Mouse (Mus musculus) limb, embryonic 13.5 days (tissue): ENCODE measurements around the gene Sox5. TPM values are rescaled to one million over a fixed set of nuclear protein-coding genes. Genes with fewer than 3 reads are reported as not detected.

ENCODE experiments used
- ATAC-seq: fragments of 200-750 bp; cut with Nextera tagmentation; 2 replicates; pipeline ENCODE4 v1.8.0; 2017; ENCODE audit warnings: low read depth, moderate number of reproducible peaks, moderate TSS enrichment; ENCODE audit not compliant: low FRiP score
- H3K27ac ChIP-seq: fragments of 300-500 bp; sonication (generic); 2 replicates; pipeline ENCODE4 v1.5.1; 2015; ENCODE audit warnings: inconsistent platforms, mild to moderate bottlenecking, moderate library complexity
- H3K27me3 ChIP-seq: fragments of 300-500 bp; sonication (generic); 2 replicates; pipeline ENCODE4 v1.6.1; 2015; ENCODE audit warnings: mild to moderate bottlenecking, inconsistent platforms
- H3K36me3 ChIP-seq: fragments of 300-500 bp; sonication (generic); 2 replicates; pipeline ENCODE4 v1.6.1; 2015; ENCODE audit warnings: inconsistent platforms, mild to moderate bottlenecking, moderate library complexity
- H3K4me1 ChIP-seq: fragments of 300-500 bp; sonication (generic); 2 replicates; pipeline ENCODE4 v1.6.1; 2015; ENCODE audit warnings: inconsistent platforms
- H3K4me2 ChIP-seq: fragments of 300-500 bp; sonication (generic); replicated peaks from 2 replicates; pipeline ENCODE4 v1.6.1; 2015; ENCODE audit warnings: inconsistent platforms, mild to moderate bottlenecking, moderate library complexity
- H3K4me3 ChIP-seq: fragments of 300-500 bp; sonication (generic); 2 replicates; pipeline ENCODE4 v1.5.1; 2015; ENCODE audit warnings: moderate library complexity, mild to moderate bottlenecking, inconsistent platforms
- H3K9ac ChIP-seq: fragments of 300-500 bp; sonication (generic); 2 replicates; pipeline ENCODE4 v1.6.1; 2015; ENCODE audit warnings: mild to moderate bottlenecking, inconsistent platforms
- H3K9me3 ChIP-seq: fragments of 300-500 bp; sonication (generic); 2 replicates; pipeline ENCODE4 v1.6.1; 2016; ENCODE audit warnings: inconsistent platforms
- WGBS: fragments of 180-500 bp; shearing (Covaris S2); methylation state at CpG from one replicate; pipeline ENCODE4 v1.1.7; 2015; 5-methylcytosine and 5-hydroxymethylcytosine counted together
- polyA plus RNA-seq: library from polyadenylated mRNA; unstranded; fragments of >200 nt; fragmentation: Nextera tagmentation; extraction: Ambion mirVana; gene quantifications from 2 replicates; pipeline ENCODE4 v1.2.1, GENCODE M21; 2015

Gene Sox5
- polyA plus RNA-seq, 1 experiment from 2014 or later = 89.0 TPM

- H3K4me1 ChIP-seq = peaks cover 52% of the 10 kb centered on the region
- 55% methylated on average over 5 of the region's 5 CpGs for WGBS
Observed at GRCm38 (mm10) chr6:144041188-144041587, 740.6 kb downstream of the Sox5 start.

GRCm38 (mm10) chr6:144040349-144040748, 741.4 kb downstream of the Sox5 start:
- no peak for ATAC-seq
- Histone ChIP-seq H3K4me1 (peaks cover 44% of the 10 kb centered on the region), H3K4me2 (no peak overlapping the region), H3K27me3 (no peaks in the 10 kb centered on the region), H3K9me3 (no peaks in the 10 kb centered on the region), H3K27ac (peak overlapping the region; percentile 80; the same call in 1 of the 2 replicates), H3K36me3 (peaks cover 2% of the 10 kb centered on the region; the same call in 1 of the 2 replicates), H3K9ac (no peak overlapping the region), H3K4me3 (no peak overlapping the region)
- 96% methylated on average over 7 of the region's 7 CpGs for WGBS

More at GRCm38 (mm10) chr6:144041188-144041587, 740.6 kb downstream of the Sox5 start:
- no peak overlapping the region for H3K9ac ChIP-seq
- H3K4me2 ChIP-seq = no peak overlapping the region
- H3K27me3 ChIP-seq = no peaks in the 10 kb centered on the region
- H3K36me3 ChIP-seq = peaks cover 2% of the 10 kb centered on the region; the same call in 1 of the 2 replicates
- no peak overlapping the region; the same call in 1 of the 2 replicates for H3K27ac ChIP-seq
- H3K4me3 ChIP-seq = no peak overlapping the region
- no peak for ATAC-seq
- no peaks in the 10 kb centered on the region for H3K9me3 ChIP-seq

- peaks cover 42% of the 10 kb centered on the region for H3K4me1 ChIP-seq
- no peak overlapping the region for H3K4me3 ChIP-seq
- peak overlapping the region; percentile 35 for H3K4me2 ChIP-seq
- H3K36me3 ChIP-seq = peaks cover 2% of the 10 kb centered on the region; the same call in 1 of the 2 replicates
- 27% methylated on average over 7 of the region's 7 CpGs for WGBS
- ATAC-seq = peak; percentile 57; the same call in 1 of the 2 replicates
- no peaks in the 10 kb centered on the region for H3K27me3 ChIP-seq
- no peaks in the 10 kb centered on the region for H3K9me3 ChIP-seq
- peak overlapping the region; percentile 80; the same call in 1 of the 2 replicates for H3K27ac ChIP-seq
- H3K9ac ChIP-seq = no peak overlapping the region
Observed at GRCm38 (mm10) chr6:144039221-144039620, 742.6 kb downstream of the Sox5 start.

- Histone ChIP-seq H3K4me3 (no peak overlapping the region), H3K4me2 (no peak overlapping the region), H3K9me3 (no peaks in the 10 kb centered on the region), H3K36me3 (peaks cover 17% of the 10 kb centered on the region), H3K27me3 (no peaks in the 10 kb centered on the region), H3K4me1 (no peaks in the 10 kb centered on the region), H3K27ac (no peak overlapping the region), H3K9ac (no peak overlapping the region)
- 88% methylated on average over 2 of the region's 2 CpGs for WGBS
- no peak for ATAC-seq
Observed at GRCm38 (mm10) chr6:144033191-144033590, 748.6 kb downstream of the Sox5 start.

- no peaks in the 10 kb centered on the region for H3K9me3 ChIP-seq
- H3K27me3 ChIP-seq = no peaks in the 10 kb centered on the region
- H3K9ac ChIP-seq = no peak overlapping the region
- no peak overlapping the region for H3K4me3 ChIP-seq
- no peak overlapping the region for H3K27ac ChIP-seq
- H3K36me3 ChIP-seq = peaks cover 14% of the 10 kb centered on the region
- no peak overlapping the region for H3K4me2 ChIP-seq
- H3K4me1 ChIP-seq = no peaks in the 10 kb centered on the region
- ATAC-seq = no peak
Observed at GRCm38 (mm10) chr6:144016929-144017328, 764.8 kb downstream of the Sox5 start.

GRCm38 (mm10) chr6:144011880-144012524, 769.8 kb downstream of the Sox5 start:
- WGBS = 90% methylated on average over 14 of the region's 14 CpGs
- no peaks in the 10 kb centered on the region for H3K27me3 ChIP-seq
- no peak overlapping the region for H3K27ac ChIP-seq
- no peaks in the 10 kb centered on the region for H3K9me3 ChIP-seq
- H3K9ac ChIP-seq = no peak overlapping the region
- no peak overlapping the region for H3K4me2 ChIP-seq
- no peak for ATAC-seq
- peaks cover 10% of the 10 kb centered on the region; the same call in 1 of the 2 replicates for H3K36me3 ChIP-seq
- no peaks in the 10 kb centered on the region for H3K4me1 ChIP-seq
- H3K4me3 ChIP-seq = no peak overlapping the region

- no peaks in the 10 kb centered on the region for H3K9me3 ChIP-seq
- H3K4me1 ChIP-seq = no peaks in the 10 kb centered on the region
- H3K27ac ChIP-seq = no peak overlapping the region
- no peak for ATAC-seq
- H3K27me3 ChIP-seq = no peaks in the 10 kb centered on the region
- no peak overlapping the region for H3K4me3 ChIP-seq
- H3K36me3 ChIP-seq = peaks cover 10% of the 10 kb centered on the region; the same call in 1 of the 2 replicates
- H3K9ac ChIP-seq = no peak overlapping the region
- no peak overlapping the region for H3K4me2 ChIP-seq
- 71% methylated on average over 3 of the region's 3 CpGs for WGBS
Observed at GRCm38 (mm10) chr6:144010995-144011394, 770.8 kb downstream of the Sox5 start.

GRCm38 (mm10) chr6:144010285-144010684, 771.5 kb downstream of the Sox5 start:
- Histone ChIP-seq H3K36me3 (peaks cover 5% of the 10 kb centered on the region), H3K4me3 (no peak overlapping the region)

GRCm38 (mm10) chr6:144005132-144005531, 776.6 kb downstream of the Sox5 start:
- Histone ChIP-seq H3K27ac (no peak overlapping the region), H3K36me3 (no peaks in the 10 kb centered on the region; the same call in none of the 2 replicates)
- 91% methylated on average over 6 of the region's 6 CpGs for WGBS

More at GRCm38 (mm10) chr6:144010285-144010684, 771.5 kb downstream of the Sox5 start:
- 0 out of 2 replicates have a peak, but pooled peaks cover 4% of the 10 kb centered on the region for H3K4me1 ChIP-seq
- no peak for ATAC-seq
- H3K27ac ChIP-seq = no peak overlapping the region
- H3K27me3 ChIP-seq = no peaks in the 10 kb centered on the region
- H3K9ac ChIP-seq = no peak overlapping the region
- no peak overlapping the region for H3K4me2 ChIP-seq
- no peaks in the 10 kb centered on the region for H3K9me3 ChIP-seq

GRCm38 (mm10) chr6:143998201-143998600, 783.6 kb downstream of the Sox5 start:
- ATAC-seq = no peak
- Histone ChIP-seq H3K9ac (no peak overlapping the region), H3K4me1 (peaks cover 22% of the 10 kb centered on the region), H3K27ac (no peak overlapping the region; the same call in 1 of the 2 replicates), H3K9me3 (no peaks in the 10 kb centered on the region), H3K4me2 (peak overlapping the region; percentile 23; the same call in 1 of the 2 replicates), H3K36me3 (no peaks in the 10 kb centered on the region; the same call in 1 of the 2 replicates), H3K4me3 (no peak overlapping the region), H3K27me3 (peaks cover 5% of the 10 kb centered on the region; the same call in 1 of the 2 replicates)
- WGBS = 26% methylated on average over 13 of the region's 13 CpGs

More at GRCm38 (mm10) chr6:144005132-144005531, 776.6 kb downstream of the Sox5 start:
- 0 out of 2 replicates have a peak, but pooled peaks cover 4% of the 10 kb centered on the region for H3K4me1 ChIP-seq
- ATAC-seq = no peak
- H3K27me3 ChIP-seq = peaks cover 2% of the 10 kb centered on the region; the same call in 1 of the 2 replicates
- H3K9ac ChIP-seq = no peak overlapping the region
- no peak overlapping the region for H3K4me2 ChIP-seq
- H3K9me3 ChIP-seq = no peaks in the 10 kb centered on the region
- no peak overlapping the region for H3K4me3 ChIP-seq

- no peak overlapping the region for H3K4me3 ChIP-seq
- peaks cover 5% of the 10 kb centered on the region; the same call in 1 of the 2 replicates for H3K27me3 ChIP-seq
- peaks cover 22% of the 10 kb centered on the region for H3K4me1 ChIP-seq
- H3K9ac ChIP-seq = no peak overlapping the region
- H3K27ac ChIP-seq = no peak overlapping the region
- no peaks in the 10 kb centered on the region for H3K9me3 ChIP-seq
- H3K4me2 ChIP-seq = peak overlapping the region; percentile 23; the same call in 1 of the 2 replicates
- no peak for ATAC-seq
- 48% methylated on average over 11 of the region's 11 CpGs for WGBS
- no peaks in the 10 kb centered on the region; the same call in 1 of the 2 replicates for H3K36me3 ChIP-seq
Observed at GRCm38 (mm10) chr6:143997616-143998015, 784.2 kb downstream of the Sox5 start.

GRCm38 (mm10) chr6:143995046-143995445, 786.7 kb downstream of the Sox5 start:
- Histone ChIP-seq H3K9me3 (no peaks in the 10 kb centered on the region), H3K9ac (no peak overlapping the region), H3K27me3 (peaks cover 2% of the 10 kb centered on the region; the same call in 1 of the 2 replicates), H3K36me3 (no peaks in the 10 kb centered on the region; the same call in 1 of the 2 replicates), H3K4me2 (no peak overlapping the region), H3K4me1 (peaks cover 25% of the 10 kb centered on the region), H3K4me3 (no peak overlapping the region), H3K27ac (no peak overlapping the region)
- no peak for ATAC-seq
- 22% methylated on average over 4 of the region's 4 CpGs for WGBS
